Mouse (Mus musculus): ENCODE measurements around the gene Cnnm2. TPM values are rescaled to one million over a fixed set of nuclear protein-coding genes. Genes with fewer than 3 reads are reported as not detected.

Cnnm2 gene
- polyA plus RNA-seq, 1 experiment from 2014 or later, result 3.9 TPM

GRCm38 (mm10) chr19:46926951-46927350 lies 165.6 kb downstream of the Cnnm2 start:
- Histone ChIP-seq H3K27ac (no peak overlapping the region), H3K4me2 (no peak overlapping the region), H3K9me3 (no peaks in the 10 kb centered on the region), H3K36me3 (replicated peaks) (no peaks in the 10 kb centered on the region), H3K4me1 (peaks cover 3% of the 10 kb centered on the region; the same call in 1 of the 2 replicates), H3K9ac (no peak overlapping the region), H3K27me3 (no peaks in the 10 kb centered on the region), H3K4me3 (replicated peaks) (no peak overlapping the region)
- ATAC-seq (ENCODE audit: low FRiP score), result no peak
- 63% methylated on average over 5 of the region's 5 CpGs for WGBS

- Histone ChIP-seq H3K4me3 (replicated peaks) (no peak overlapping the region), H3K4me2 (no peak overlapping the region), H3K4me1 (peaks cover 3% of the 10 kb centered on the region; the same call in 1 of the 2 replicates), H3K36me3 (replicated peaks) (no peaks in the 10 kb centered on the region), H3K9ac (no peak overlapping the region), H3K27me3 (no peaks in the 10 kb centered on the region), H3K27ac (no peak overlapping the region), H3K9me3 (no peaks in the 10 kb centered on the region)
- no peak for ATAC-seq (ENCODE audit: low FRiP score)
- 68% methylated on average over 4 of the region's 4 CpGs for WGBS
Measured at GRCm38 (mm10) chr19:46928136-46928535, 166.7 kb downstream of the Cnnm2 start.

GRCm38 (mm10) chr19:46929044-46929587 lies 167.7 kb downstream of the Cnnm2 start:
- no peak for ATAC-seq (ENCODE audit: low FRiP score)
- H3K4me3 ChIP-seq (replicated peaks), result no peak overlapping the region
- no peaks in the 10 kb centered on the region for H3K9me3 ChIP-seq
- 79% methylated on average over 6 of the region's 6 CpGs for WGBS
- H3K27me3 ChIP-seq, result no peaks in the 10 kb centered on the region
- peaks cover 3% of the 10 kb centered on the region; the same call in 1 of the 2 replicates for H3K4me1 ChIP-seq
- H3K4me2 ChIP-seq, result no peak overlapping the region
- no peaks in the 10 kb centered on the region for H3K36me3 ChIP-seq (replicated peaks)
- H3K9ac ChIP-seq, result no peak overlapping the region
- no peak overlapping the region for H3K27ac ChIP-seq

Other genes starting within 250 kb of the Cnnm2 start
- 216 and 224 TPM in 2 replicates for gene Arl3, start 188.4 kb upstream of the Cnnm2 start, polyA plus RNA-seq (2016; fragmentation: Nextera tagmentation; extraction: Ambion mirVana)
- 12.2 and 14.6 TPM in 2 replicates for gene Sfxn2, start 188.2 kb upstream of the Cnnm2 start, polyA plus RNA-seq (2016; fragmentation: Nextera tagmentation; extraction: Ambion mirVana)
- 43.2 and 44.5 TPM in 2 replicates for gene Wbp1l, start 162.5 kb upstream of the Cnnm2 start, polyA plus RNA-seq (2016; fragmentation: Nextera tagmentation; extraction: Ambion mirVana)
- not detected in 2 replicates for gene Cyp17a1, start 88.4 kb upstream of the Cnnm2 start, polyA plus RNA-seq (2016; fragmentation: Nextera tagmentation; extraction: Ambion mirVana)
- 14.6 and 14.8 TPM in 2 replicates for gene Borcs7, start 71.7 kb upstream of the Cnnm2 start, polyA plus RNA-seq (2016; fragmentation: Nextera tagmentation; extraction: Ambion mirVana)
- 17.7 and 20.8 TPM in 2 replicates for gene As3mt, start 54.1 kb upstream of the Cnnm2 start, polyA plus RNA-seq (2016; fragmentation: Nextera tagmentation; extraction: Ambion mirVana)

All from forebrain, embryonic 12.5 days (tissue).